Mouse (Mus musculus) liver, adult (tissue): ENCODE measurements around the gene Stk11.

Source experiments
- GATA4 ChIP-seq: IDR thresholded peaks from 2 replicates; pipeline ENCODE4 v1.6.1; 2014; ENCODE audit warnings: mild to moderate bottlenecking, low read length; ENCODE audit not compliant: insufficient replicate concordance

The Stk11 gene

GRCm38 (mm10) chr10:80171760-80172526 lies 56.3 kb downstream of the Stk11 start:
- TF ChIP-seq GATA4 = no peak

- TF ChIP-seq GATA4 = peak; percentile 25; the same call in 1 of the 2 replicates
Observed at GRCm38 (mm10) chr10:80172527-80173292, 57.1 kb downstream of the Stk11 start, which contains the start of gene 1600002K03Rik. Gene 1600002K03Rik (plus strand): TSS chr10:80172944.

GRCm38 (mm10) chr10:80173358-80173757 lies 57.8 kb downstream of the Stk11 start:
- TF ChIP-seq GATA4 = no peak

- no peak for TF ChIP-seq GATA4
Observed at GRCm38 (mm10) chr10:80173955-80174640, 58.5 kb downstream of the Stk11 start.

- no peak for TF ChIP-seq GATA4
Observed at GRCm38 (mm10) chr10:80174705-80175104, 59.1 kb downstream of the Stk11 start.

- no peak for TF ChIP-seq GATA4
Observed at GRCm38 (mm10) chr10:80175536-80176269, 60.1 kb downstream of the Stk11 start.

GRCm38 (mm10) chr10:80176270-80176834 lies 60.7 kb downstream of the Stk11 start:
- no peak for TF ChIP-seq GATA4

GRCm38 (mm10) chr10:80177441-80178279 lies 62.1 kb downstream of the Stk11 start:
- no peak for TF ChIP-seq GATA4

GRCm38 (mm10) chr10:80179068-80180051 lies 63.8 kb downstream of the Stk11 start, which contains the start of gene Efna2:
Gene Efna2 (plus strand): TSS chr10:80179482.
- no peak for TF ChIP-seq GATA4
